Mouse (Mus musculus) liver, embryonic 13.5 days (tissue): Measurements from ENCODE around the gene Nptx2. TPM values are rescaled to one million over a fixed set of nuclear protein-coding genes. Genes with fewer than 3 reads are reported as not detected.

Experiments
- ATAC-seq: fragments of 200-750 bp; cut with Nextera tagmentation; 2 replicates; pipeline ENCODE4 v1.8.0; 2017; ENCODE audit warnings: low read depth, mild to moderate bottlenecking, moderate number of reproducible peaks, moderate library complexity
- DNase-seq: peaks from one replicate; pipeline ENCODE4 v3.0.0; 2022
- H3K27ac ChIP-seq: fragments of 300-500 bp; sonication (generic); 2 replicates; pipeline ENCODE4 v1.5.1; 2015; ENCODE audit warnings: moderate library complexity, mild to moderate bottlenecking, inconsistent platforms
- H3K27me3 ChIP-seq: fragments of 300-500 bp; sonication (generic); 2 replicates; pipeline ENCODE4 v1.6.1; 2015; ENCODE audit warnings: mild to moderate bottlenecking, inconsistent platforms
- H3K36me3 ChIP-seq: fragments of 300-500 bp; sonication (generic); 2 replicates; pipeline ENCODE4 v1.6.1; 2015; ENCODE audit warnings: mild to moderate bottlenecking, inconsistent platforms
- H3K4me1 ChIP-seq: fragments of 300-500 bp; sonication (generic); replicated peaks from 2 replicates; pipeline ENCODE4 v1.6.1; 2015; ENCODE audit warnings: inconsistent platforms
- H3K4me2 ChIP-seq: fragments of 300-500 bp; sonication (generic); 2 replicates; pipeline ENCODE4 v1.6.1; 2015; ENCODE audit warnings: inconsistent platforms, mild to moderate bottlenecking, moderate library complexity
- H3K4me3 ChIP-seq: fragments of 300-500 bp; sonication (generic); replicated peaks from 2 replicates; pipeline ENCODE4 v1.5.1; 2015; ENCODE audit warnings: mild to moderate bottlenecking, inconsistent platforms
- H3K9ac ChIP-seq: fragments of 300-500 bp; sonication (generic); 2 replicates; pipeline ENCODE4 v1.6.1; 2015; ENCODE audit warnings: mild to moderate bottlenecking, inconsistent platforms
- H3K9me3 ChIP-seq: fragments of 300-500 bp; sonication (generic); replicated peaks from 2 replicates; pipeline ENCODE4 v1.6.1; 2016; ENCODE audit warnings: inconsistent platforms
- WGBS: fragments of 180-500 bp; shearing (Covaris S2); methylation state at CpG from one replicate; pipeline ENCODE4 v1.1.7; 2015; ENCODE audit not compliant: insufficient replicate concordance; 5-methylcytosine and 5-hydroxymethylcytosine counted together
- polyA plus RNA-seq: library from polyadenylated mRNA; unstranded; fragments of >200 nt; fragmentation: Nextera tagmentation; extraction: Ambion mirVana; gene quantifications from 2 replicates; pipeline ENCODE4 v1.2.1, GENCODE M21; 2015

Gene Nptx2
- polyA plus RNA-seq, 1 experiment from 2014 or later: 0.03 TPM

- Histone ChIP-seq H3K36me3 (no peaks in the 10 kb centered on the region), H3K4me3 (no peak overlapping the region), H3K4me1 (no peaks in the 10 kb centered on the region), H3K27ac (no peak overlapping the region), H3K9me3 (peaks cover 8% of the 10 kb centered on the region; the same call in 1 of the 2 replicates), H3K27me3 (no peaks in the 10 kb centered on the region), H3K4me2 (no peak overlapping the region), H3K9ac (no peak overlapping the region)
- 84% methylated on average over 11 of the region's 11 CpGs for WGBS
- ATAC-seq (no peak), DNase-seq (no peak)
Observed at GRCm38 (mm10) chr5:144529123-144529522, 16.6 kb upstream of the Nptx2 start.

DNA sequence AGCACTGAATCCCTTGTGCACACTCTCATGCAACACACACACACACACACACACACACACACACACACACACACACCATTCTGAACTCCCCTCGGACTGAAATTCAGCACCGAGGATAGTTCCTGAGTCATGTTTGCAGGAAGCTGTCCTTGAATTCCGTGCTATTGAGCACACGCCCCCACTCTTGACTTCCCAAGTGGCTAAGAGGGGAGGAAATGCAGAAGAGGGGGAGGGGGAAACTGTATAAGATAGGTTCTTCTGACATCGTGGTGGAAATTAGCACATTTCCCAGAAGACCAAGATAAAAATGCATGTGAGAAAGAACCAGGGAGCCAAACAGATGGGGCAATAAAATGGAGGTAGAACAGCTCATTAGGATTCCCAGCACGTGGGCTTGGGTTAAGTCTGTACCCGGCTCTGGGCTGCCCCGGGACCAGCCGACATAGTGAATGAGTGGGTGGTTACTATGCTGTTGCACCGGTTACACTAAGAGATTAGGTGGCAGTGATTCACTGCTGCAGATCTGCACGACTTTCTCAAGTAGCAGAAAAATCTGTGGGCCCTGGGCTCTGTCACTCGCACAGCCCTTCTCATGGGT is 2.9 kb upstream of the Nptx2 start:
- no peak overlapping the region for H3K27ac ChIP-seq
- peaks cover 44% of the 10 kb centered on the region for H3K27me3 ChIP-seq
- 9% methylated on average over 12 of the region's 12 CpGs for WGBS
- DNase-seq (no peak), ATAC-seq (no peak)
- H3K4me1 ChIP-seq: peaks cover 4% of the 10 kb centered on the region; the same call in 1 of the 2 replicates
- no peaks in the 10 kb centered on the region for H3K9me3 ChIP-seq
- H3K4me3 ChIP-seq: no peak overlapping the region
- no peak overlapping the region for H3K4me2 ChIP-seq
- H3K9ac ChIP-seq: no peak overlapping the region
- H3K36me3 ChIP-seq: no peaks in the 10 kb centered on the region

DNA sequence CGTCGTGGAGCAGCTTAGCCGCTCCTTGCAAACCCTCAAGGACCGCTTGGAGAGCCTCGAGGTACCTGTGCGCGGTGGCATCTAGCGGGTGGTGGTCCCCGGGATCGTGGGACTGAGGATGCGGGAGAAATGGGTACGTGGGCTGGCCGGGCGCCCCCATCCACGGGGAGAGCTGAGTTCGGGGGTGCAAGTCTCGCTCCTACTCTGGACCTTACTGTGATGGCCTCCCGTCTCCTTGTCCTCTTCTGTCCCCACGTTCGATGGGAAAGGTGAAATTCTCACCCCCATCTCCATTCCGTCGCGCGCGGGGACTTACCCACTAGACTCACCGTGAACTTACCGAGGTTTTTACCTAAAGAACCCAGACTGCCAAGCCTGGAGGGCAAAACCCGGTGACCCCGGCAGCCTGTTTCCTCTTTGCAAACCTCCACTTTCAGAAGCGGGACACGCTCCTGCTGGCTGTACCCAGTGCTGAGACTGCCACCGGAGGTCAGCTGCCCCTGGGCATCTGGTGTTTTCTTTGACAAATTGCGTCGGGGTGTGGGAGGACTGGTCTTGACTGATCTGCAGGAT is 807 bp downstream of the Nptx2 start:
- peaks cover 4% of the 10 kb centered on the region; the same call in 1 of the 2 replicates for H3K4me1 ChIP-seq
- no peak overlapping the region for H3K4me3 ChIP-seq
- H3K9me3 ChIP-seq: no peaks in the 10 kb centered on the region
- H3K9ac ChIP-seq: no peak overlapping the region
- DNase-seq (no peak), ATAC-seq (no peak)
- H3K27ac ChIP-seq: no peak overlapping the region
- no peak overlapping the region for H3K4me2 ChIP-seq
- WGBS: 7% methylated on average over 34 of the region's 34 CpGs
- H3K36me3 ChIP-seq: no peaks in the 10 kb centered on the region
- H3K27me3 ChIP-seq: peaks cover 61% of the 10 kb centered on the region

- Histone ChIP-seq H3K9ac (no peak overlapping the region), H3K27ac (no peak overlapping the region), H3K9me3 (no peaks in the 10 kb centered on the region), H3K27me3 (peaks cover 61% of the 10 kb centered on the region), H3K4me1 (peaks cover 4% of the 10 kb centered on the region; the same call in 1 of the 2 replicates), H3K4me3 (no peak overlapping the region), H3K4me2 (no peak overlapping the region), H3K36me3 (no peaks in the 10 kb centered on the region)
- ATAC-seq (no peak), DNase-seq (no peak)
- 12% methylated on average over 9 of the region's 9 CpGs for WGBS
Observed at GRCm38 (mm10) chr5:144547333-144547878, 1.7 kb downstream of the Nptx2 start.

DNA sequence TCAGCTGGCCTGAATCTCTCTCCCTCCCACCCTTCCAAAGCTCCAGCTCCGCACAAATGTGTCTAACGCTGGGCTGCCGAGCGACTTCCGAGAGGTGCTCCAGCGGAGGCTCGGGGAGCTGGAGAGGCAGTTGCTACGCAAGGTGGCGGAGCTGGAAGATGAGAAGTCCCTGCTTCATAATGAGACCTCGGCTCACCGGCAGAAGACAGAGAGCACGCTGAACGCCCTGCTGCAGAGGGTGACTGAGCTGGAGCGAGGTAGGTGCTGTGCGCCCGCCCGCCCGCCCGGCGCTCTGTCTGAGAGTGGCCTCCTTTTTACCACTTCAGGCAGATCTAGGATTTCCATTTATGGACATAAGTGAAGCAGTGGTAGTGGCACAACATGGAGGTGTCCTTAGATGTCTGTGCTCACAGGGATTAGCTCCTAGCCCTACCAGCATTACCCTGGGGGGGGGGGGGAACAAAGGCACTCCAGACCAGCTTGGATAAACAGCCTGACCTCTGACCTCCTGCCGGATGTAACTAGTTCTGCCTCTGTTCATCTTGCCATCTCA is 2.5 kb downstream of the Nptx2 start:
- Histone ChIP-seq H3K27ac (no peak overlapping the region), H3K9me3 (no peaks in the 10 kb centered on the region), H3K4me2 (no peak overlapping the region), H3K4me1 (peaks cover 4% of the 10 kb centered on the region; the same call in 1 of the 2 replicates), H3K27me3 (peaks cover 57% of the 10 kb centered on the region), H3K9ac (no peak overlapping the region), H3K4me3 (no peak overlapping the region), H3K36me3 (no peaks in the 10 kb centered on the region)
- ATAC-seq: no peak
- no peak for DNase-seq
- 14% methylated on average over 21 of the region's 21 CpGs for WGBS

DNA sequence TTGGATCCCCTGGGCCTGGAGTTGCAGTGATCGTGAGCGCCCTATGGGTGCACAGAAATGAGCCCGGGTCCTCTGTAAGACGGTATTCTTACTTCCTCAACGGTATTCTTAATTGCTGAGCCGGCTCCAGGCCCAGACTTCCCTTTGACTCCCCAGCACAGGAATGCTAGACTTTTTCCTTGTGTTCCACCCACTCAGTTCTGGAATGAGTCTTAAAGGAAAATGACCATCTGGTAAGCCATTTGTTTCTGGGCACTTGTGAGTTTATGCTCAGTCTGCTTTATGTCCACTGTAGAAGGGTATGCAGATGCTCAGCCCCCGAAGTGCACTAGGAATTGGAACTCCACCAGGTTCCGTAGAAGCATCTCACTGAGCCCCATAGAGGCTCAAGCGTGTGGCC is 4.3 kb downstream of the Nptx2 start:
- no peaks in the 10 kb centered on the region for H3K36me3 ChIP-seq
- ATAC-seq: no peak
- no peak overlapping the region for H3K4me2 ChIP-seq
- peaks cover 46% of the 10 kb centered on the region for H3K27me3 ChIP-seq
- H3K27ac ChIP-seq: no peak overlapping the region
- no peaks in the 10 kb centered on the region for H3K9me3 ChIP-seq
- no peak overlapping the region for H3K4me3 ChIP-seq
- H3K9ac ChIP-seq: no peak overlapping the region
- 72% methylated on average over 9 of the region's 9 CpGs for WGBS
- peaks cover 4% of the 10 kb centered on the region; the same call in 1 of the 2 replicates for H3K4me1 ChIP-seq
- DNase-seq: no peak

- no peak overlapping the region for H3K27ac ChIP-seq
- no peak overlapping the region for H3K9ac ChIP-seq
- H3K4me2 ChIP-seq: no peak overlapping the region
- H3K4me1 ChIP-seq: peaks cover 4% of the 10 kb centered on the region; the same call in 1 of the 2 replicates
- DNase-seq (no peak), ATAC-seq (no peak)
- 44% methylated on average over 5 of the region's 5 CpGs for WGBS
- H3K27me3 ChIP-seq: peaks cover 39% of the 10 kb centered on the region
- no peaks in the 10 kb centered on the region for H3K9me3 ChIP-seq
- no peaks in the 10 kb centered on the region for H3K36me3 ChIP-seq
- H3K4me3 ChIP-seq: no peak overlapping the region
Observed at GRCm38 (mm10) chr5:144550622-144551137, 5.0 kb downstream of the Nptx2 start.

- Histone ChIP-seq H3K27ac (no peak overlapping the region), H3K27me3 (no peaks in the 10 kb centered on the region), H3K4me3 (no peak overlapping the region), H3K36me3 (no peaks in the 10 kb centered on the region), H3K4me2 (no peak overlapping the region), H3K9ac (no peak overlapping the region), H3K4me1 (no peaks in the 10 kb centered on the region), H3K9me3 (no peaks in the 10 kb centered on the region)
- 58% methylated on average over 8 of the region's 10 CpGs for WGBS
- DNase-seq (no peak), ATAC-seq (no peak)
Observed at GRCm38 (mm10) chr5:144556710-144557109, 11.0 kb downstream of the Nptx2 start.

- H3K27me3 ChIP-seq: no peaks in the 10 kb centered on the region
Observed at GRCm38 (mm10) chr5:144557363-144557762, 11.7 kb downstream of the Nptx2 start.

GRCm38 (mm10) chr5:144558481-144558880 is 12.8 kb downstream of the Nptx2 start:
- Histone ChIP-seq H3K4me1 (no peaks in the 10 kb centered on the region), H3K9ac (no peak overlapping the region), H3K9me3 (no peaks in the 10 kb centered on the region), H3K27ac (no peak overlapping the region), H3K36me3 (no peaks in the 10 kb centered on the region), H3K4me2 (no peak overlapping the region), H3K4me3 (no peak overlapping the region), H3K27me3 (no peaks in the 10 kb centered on the region)
- DNase-seq: no peak
- no peak for ATAC-seq

More at GRCm38 (mm10) chr5:144557363-144557762, 11.7 kb downstream of the Nptx2 start:
- DNase-seq (no peak), ATAC-seq (no peak)
- WGBS: 61% methylated on average over 8 of the region's 8 CpGs
- Histone ChIP-seq H3K4me2 (no peak overlapping the region), H3K9ac (no peak overlapping the region), H3K36me3 (no peaks in the 10 kb centered on the region), H3K27ac (no peak overlapping the region), H3K4me1 (no peaks in the 10 kb centered on the region), H3K4me3 (no peak overlapping the region), H3K9me3 (no peaks in the 10 kb centered on the region)

GRCm38 (mm10) chr5:144565739-144566138 is 20.0 kb downstream of the Nptx2 start:
- Histone ChIP-seq H3K36me3 (no peaks in the 10 kb centered on the region), H3K9ac (no peak overlapping the region), H3K27me3 (no peaks in the 10 kb centered on the region), H3K27ac (no peak overlapping the region), H3K4me1 (no peaks in the 10 kb centered on the region), H3K4me2 (no peak overlapping the region), H3K9me3 (no peaks in the 10 kb centered on the region), H3K4me3 (no peak overlapping the region)
- 58% methylated on average over 4 of the region's 4 CpGs for WGBS
- ATAC-seq (no peak), DNase-seq (no peak)
